Mouse (Mus musculus) regulatory T cell (primary cell): ENCODE measurements around the gene Pcsk4.

Experiments used
- in situ Hi-C: fragments of 300-600 bp; cut with MboI, MseI; formaldehyde crosslinking; loops from one replicate; pipeline ENCODE4 v1.15.1; 2025; ENCODE audit warnings: high pct_unique_total_duplicates

The Pcsk4 gene

DNA sequence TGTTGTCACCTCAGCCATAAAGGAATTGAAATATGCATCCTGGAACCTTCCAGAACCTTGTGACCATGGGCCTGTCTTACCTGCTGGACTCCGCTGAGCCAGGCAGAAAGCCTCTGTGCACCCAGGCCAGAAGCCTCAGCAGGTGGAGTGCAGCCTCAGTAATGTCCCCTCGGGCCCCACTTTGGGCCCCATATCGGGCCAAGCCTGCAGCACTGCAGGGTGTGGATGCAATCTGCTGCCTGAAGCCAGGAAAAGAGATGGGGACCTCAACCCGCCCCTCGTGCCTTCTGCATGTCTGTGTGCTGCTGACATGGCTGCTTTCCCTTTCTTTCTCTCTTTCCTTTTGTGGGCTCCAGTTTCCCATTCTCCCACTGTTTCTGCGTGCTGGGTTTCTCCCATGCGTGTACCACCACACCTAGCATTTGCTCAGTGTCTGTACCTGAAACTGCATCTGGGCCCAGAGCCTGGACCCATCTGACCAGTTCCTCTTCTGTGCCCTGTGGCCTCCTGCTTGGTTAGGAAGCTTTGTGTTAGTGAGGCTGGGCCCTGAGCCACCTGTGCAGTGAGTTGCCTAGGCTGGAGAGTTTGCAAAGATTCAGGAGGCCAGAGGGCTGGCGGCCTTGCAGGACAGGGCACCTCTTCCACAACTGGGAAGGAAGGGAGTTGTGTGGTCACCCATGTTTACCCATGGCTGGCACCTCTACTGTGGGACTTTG is 57.3 kb downstream of the Pcsk4 start:
- in situ Hi-C loops, result no loop called here
